Comparison of ENCODE assay signal across 8 mouse cellular contexts in the genomic region with DNA sequence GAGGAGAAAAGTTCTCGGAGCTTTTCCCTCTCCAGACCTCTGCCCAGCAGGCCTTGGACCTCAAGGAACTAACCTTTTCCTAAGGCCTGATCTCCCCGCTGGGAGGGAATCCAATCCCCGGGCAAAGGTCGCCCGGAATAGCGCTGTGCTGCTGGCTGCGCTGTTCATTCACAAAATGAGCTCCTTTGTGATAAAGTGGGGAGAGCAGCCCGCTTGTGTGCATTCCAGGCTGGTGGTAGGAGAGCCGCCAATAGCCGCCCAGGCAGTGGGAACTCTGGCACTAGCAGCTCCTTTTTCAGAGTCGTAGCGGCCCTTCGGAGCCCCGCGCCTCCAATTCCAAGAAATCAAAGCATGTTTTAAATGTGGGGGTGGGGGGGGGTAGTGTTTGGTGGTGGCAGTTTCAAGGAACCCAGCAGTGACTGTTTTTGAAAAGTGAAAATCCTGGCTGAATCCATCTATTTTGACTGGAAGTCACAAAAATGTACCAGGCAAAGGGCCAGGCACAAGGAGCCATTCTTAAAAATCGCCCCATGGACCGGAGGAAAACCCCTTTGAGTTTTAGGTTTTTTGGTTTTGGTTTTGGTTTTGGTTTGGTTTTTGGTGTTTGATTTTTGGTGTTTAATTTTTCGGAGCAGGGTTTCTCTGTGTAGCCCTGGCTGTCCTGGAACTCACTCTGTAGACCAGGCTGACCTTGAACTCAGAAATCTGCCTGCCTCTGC.
A peak's percentile ranks its signal among the peaks of the same experiment; 100 is the strongest.
DNase-seq lines count a peak whose midpoint lies in the region; ATAC-seq and TF ChIP-seq lines count a peak whose summit lies in the region.

No protein-coding gene starts in this region.

- no peak for TF ChIP-seq CTCF in left cerebral cortex, adult 2 months (IDR thresholded peaks at IDR 0.05)

- DNase-seq in adrenal gland, postnatal 10 days: peak; percentile 82
- peak; percentile 72 for DNase-seq in embryo, embryonic 11.5 days (ENCODE audit: low read depth, low spot score)
- peak; percentile 13 to 22 for DNase-seq in gastrocnemius, postnatal 36 days
- DNase-seq in left cerebral cortex, adult 2 months (ENCODE audit: extremely low spot score in 1 of 2, low spot score in 2 of 2): peak; percentile 23 to 42
- DNase-seq in lung, postnatal 25 days (ENCODE audit: low spot score): peak; percentile 33
- DNase-seq in right cerebral cortex, adult 18-20 months: peak; percentile 50
- no peak for DNase-seq in thymus, postnatal 36 days

- intact Hi-C loops in gastrocnemius, postnatal 36 days (cut with DNase I): no loop called here
- intact Hi-C loops in left cerebral cortex, adult 2 months (cut with DNase I): no loop called here

- peak overlapping the region; percentile 11; the same call in 1 of the 2 replicates for H3K4me3 ChIP-seq in left cerebral cortex, adult 2 months

- peak; percentile 41 for ATAC-seq in inflammation-experienced regulatory T-cells, adult 6 months

- H3K27ac ChIP-seq in left cerebral cortex, adult 2 months: no peak overlapping the region

Comparison
In these comparisons a context has a peak if more than half of its experiments do, and no peak if none do; other contexts are left out.
1. DNase-seq: peak in adrenal gland, postnatal 10 days (single experiment), embryo, embryonic 11.5 days (single experiment), gastrocnemius, postnatal 36 days (2 of 2), left cerebral cortex, adult 2 months (2 of 2), lung, postnatal 25 days (single experiment) and right cerebral cortex, adult 18-20 months (single experiment); none in thymus, postnatal 36 days (0 of 2).